Mouse (Mus musculus) lung, postnatal 0 days (tissue): Measurements from ENCODE around the gene Aff1. TPM values are rescaled to one million over a fixed set of nuclear protein-coding genes. Genes with fewer than 3 reads are reported as not detected.

ENCODE experiments used
- ATAC-seq: fragments of 200-750 bp; cut with Nextera tagmentation; 2 replicates; pipeline ENCODE4 v1.8.0; 2017; ENCODE audit warnings: moderate library complexity
- DNase-seq: peaks from one replicate; pipeline ENCODE4 v3.0.0-alpha.2; 2016; ENCODE audit warnings: low spot score
- H3K27ac ChIP-seq: fragments of 300-500 bp; sonication (generic); 2 replicates; pipeline ENCODE4 v1.5.1; 2014; ENCODE audit warnings: antibody characterized with exemption, mild to moderate bottlenecking, low read length, mixed read lengths
- H3K27me3 ChIP-seq: fragments of 300-500 bp; sonication (generic); replicated peaks from 2 replicates; pipeline ENCODE4 v1.6.1; 2014; ENCODE audit warnings: low read length, mixed read lengths; ENCODE audit not compliant: insufficient read depth
- H3K36me3 ChIP-seq: fragments of 300-500 bp; sonication (generic); 2 replicates; pipeline ENCODE4 v1.6.1; 2014; ENCODE audit warnings: low read length, mixed read lengths; ENCODE audit not compliant: insufficient read depth
- H3K4me1 ChIP-seq: fragments of 300-500 bp; sonication (generic); 2 replicates; pipeline ENCODE4 v1.6.1; 2014; ENCODE audit warnings: antibody characterized with exemption, low read depth, low read length, mixed read lengths; ENCODE audit not compliant: insufficient read depth
- H3K4me2 ChIP-seq: fragments of 300-500 bp; sonication (generic); replicated peaks from 2 replicates; pipeline ENCODE4 v1.6.1; 2014; ENCODE audit warnings: low read depth, mild to moderate bottlenecking, low read length, moderate library complexity, mixed read lengths
- H3K4me3 ChIP-seq: fragments of 300-500 bp; sonication (generic); 2 replicates; pipeline ENCODE4 v1.5.1; 2014; ENCODE audit warnings: low read depth, low read length
- H3K9ac ChIP-seq: fragments of 300-500 bp; sonication (generic); replicated peaks from 2 replicates; pipeline ENCODE4 v1.6.1; 2014; ENCODE audit warnings: low read depth, mild to moderate bottlenecking
- H3K9me3 ChIP-seq: fragments of 300-500 bp; sonication (generic); 2 replicates; pipeline ENCODE4 v1.6.1; 2016; ENCODE audit warnings: low read length, mixed read lengths
- CTCF ChIP-seq: IDR thresholded peaks from 2 replicates; pipeline ENCODE4 v1.5.1; 2016; ENCODE audit warnings: antibody characterized with exemption, mild to moderate bottlenecking
- EP300 ChIP-seq: IDR thresholded peaks from 2 replicates; pipeline ENCODE4 v1.6.1; 2016; ENCODE audit warnings: antibody characterized with exemption, mild to moderate bottlenecking, control low read depth
- WGBS: fragments of 180-500 bp; shearing (Covaris S2); extraction: QIAGEN DNeasy Blood & Tissue Kit; methylation state at CpG from one replicate; pipeline ENCODE4 v1.1.7; 2014; 5-methylcytosine and 5-hydroxymethylcytosine counted together
- polyA plus RNA-seq: library from polyadenylated mRNA; unstranded; fragments of >200 nt; fragmentation: Nextera tagmentation; extraction: Ambion mirVana; gene quantifications from 2 replicates; pipeline ENCODE4 v1.2.1, GENCODE M21; 2015

The Aff1 gene
- polyA plus RNA-seq, 1 experiment from 2014 or later: 9.4 TPM

- Histone ChIP-seq H3K9ac (no peak overlapping the region), H3K27ac (no peak overlapping the region), H3K4me1 (peaks cover 6% of the 10 kb centered on the region; the same call in 1 of the 2 replicates), H3K9me3 (no peaks in the 10 kb centered on the region), H3K36me3 (no peaks in the 10 kb centered on the region), H3K27me3 (no peaks in the 10 kb centered on the region), H3K4me2 (no peak overlapping the region), H3K4me3 (no peak overlapping the region)
- TF ChIP-seq EP300: no peak
- peak; percentile 67 for TF ChIP-seq CTCF
- DNase-seq: peak; percentile 55
- ATAC-seq: no peak
- WGBS: 52% methylated on average over 5 of the region's 5 CpGs
Measured at GRCm38 (mm10) chr5:103658921-103659320, 33.3 kb upstream of the Aff1 start.

GRCm38 (mm10) chr5:103659571-103659970 is 32.6 kb upstream of the Aff1 start:
- Histone ChIP-seq H3K27ac (no peak overlapping the region), H3K27me3 (no peaks in the 10 kb centered on the region), H3K4me3 (no peak overlapping the region), H3K9ac (no peak overlapping the region), H3K36me3 (no peaks in the 10 kb centered on the region), H3K4me1 (peaks cover 6% of the 10 kb centered on the region; the same call in 1 of the 2 replicates), H3K9me3 (no peaks in the 10 kb centered on the region), H3K4me2 (no peak overlapping the region)
- TF ChIP-seq CTCF: peak; percentile 87
- no peak for TF ChIP-seq EP300
- ATAC-seq: no peak
- peak; percentile 88 for DNase-seq
- WGBS: 23% methylated on average over 3 of the region's 3 CpGs

DNA sequence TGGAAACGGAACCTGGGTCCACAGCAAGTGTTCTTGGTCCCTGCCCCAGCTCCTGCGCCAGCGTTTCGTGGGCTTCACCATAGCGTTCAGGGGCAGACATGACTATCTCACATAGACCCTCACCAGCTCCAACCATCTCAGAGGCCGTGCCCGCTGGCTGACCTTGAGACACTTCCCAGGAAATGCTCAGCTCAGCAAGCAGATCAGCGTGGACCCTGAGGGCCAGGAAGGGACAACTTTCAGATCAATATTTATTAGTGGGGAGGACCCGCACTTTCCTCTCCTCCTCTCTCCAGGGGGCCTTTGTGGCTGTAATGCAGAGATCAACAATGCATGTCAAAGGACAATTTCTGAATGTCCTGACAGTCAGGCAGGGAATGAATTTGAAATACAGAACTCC is 27.2 kb upstream of the Aff1 start:
- Histone ChIP-seq H3K36me3 (no peaks in the 10 kb centered on the region), H3K9ac (no peak overlapping the region), H3K4me1 (no peaks in the 10 kb centered on the region), H3K4me2 (no peak overlapping the region), H3K27ac (no peak overlapping the region), H3K27me3 (no peaks in the 10 kb centered on the region), H3K9me3 (no peaks in the 10 kb centered on the region), H3K4me3 (no peak overlapping the region)
- DNase-seq (no peak), ATAC-seq (no peak)
- 69% methylated on average over 9 of the region's 9 CpGs for WGBS
- TF ChIP-seq CTCF (no peak), EP300 (no peak)

- H3K36me3 ChIP-seq: no peaks in the 10 kb centered on the region
- TF ChIP-seq EP300: no peak
- TF ChIP-seq CTCF: no peak
- H3K9ac ChIP-seq: no peak overlapping the region
- no peaks in the 10 kb centered on the region for H3K27me3 ChIP-seq
- DNase-seq (no peak), ATAC-seq (no peak)
- no peaks in the 10 kb centered on the region for H3K4me1 ChIP-seq
- H3K27ac ChIP-seq: no peak overlapping the region
- no peaks in the 10 kb centered on the region for H3K9me3 ChIP-seq
- no peak overlapping the region for H3K4me2 ChIP-seq
- no peak overlapping the region for H3K4me3 ChIP-seq
- 66% methylated on average over 2 of the region's 2 CpGs for WGBS
Measured at GRCm38 (mm10) chr5:103665876-103666275, 26.3 kb upstream of the Aff1 start.

DNA sequence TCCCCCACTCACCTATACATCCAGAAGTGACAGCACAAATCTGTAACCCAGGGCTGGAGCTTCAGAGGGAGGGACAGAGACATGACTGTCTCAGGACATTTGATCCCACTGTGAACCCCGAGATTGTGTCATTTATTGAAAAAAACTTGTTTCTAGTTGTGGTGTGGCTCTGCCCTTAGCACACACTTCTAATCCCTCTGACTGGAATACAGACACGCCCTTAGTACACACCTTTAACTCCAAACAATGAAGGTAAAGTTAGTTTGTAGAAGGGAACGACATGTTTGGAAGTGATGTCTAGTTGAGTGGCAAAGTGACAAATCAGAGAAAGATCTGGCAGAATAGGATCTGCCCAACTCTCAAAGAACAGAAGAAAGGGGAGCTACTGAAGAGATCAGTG is 20.3 kb upstream of the Aff1 start:
- no peaks in the 10 kb centered on the region for H3K27me3 ChIP-seq
- DNase-seq (no peak), ATAC-seq (no peak)
- no peak overlapping the region for H3K9ac ChIP-seq
- 43% methylated on average over 3 of the region's 3 CpGs for WGBS
- no peak for TF ChIP-seq CTCF
- H3K4me1 ChIP-seq: no peaks in the 10 kb centered on the region
- H3K4me3 ChIP-seq: no peak overlapping the region
- no peak overlapping the region for H3K4me2 ChIP-seq
- no peaks in the 10 kb centered on the region for H3K36me3 ChIP-seq
- H3K9me3 ChIP-seq: no peaks in the 10 kb centered on the region
- no peak overlapping the region for H3K27ac ChIP-seq

GRCm38 (mm10) chr5:103673611-103674010 is 18.6 kb upstream of the Aff1 start:
- no peak for TF ChIP-seq CTCF
- TF ChIP-seq EP300: no peak
- Histone ChIP-seq H3K9ac (no peak overlapping the region), H3K4me2 (no peak overlapping the region), H3K4me3 (no peak overlapping the region), H3K9me3 (no peaks in the 10 kb centered on the region), H3K27me3 (no peaks in the 10 kb centered on the region), H3K36me3 (no peaks in the 10 kb centered on the region), H3K4me1 (no peaks in the 10 kb centered on the region), H3K27ac (no peak overlapping the region)
- ATAC-seq: no peak
- no peak for DNase-seq
- 71% methylated on average over 4 of the region's 4 CpGs for WGBS

DNA sequence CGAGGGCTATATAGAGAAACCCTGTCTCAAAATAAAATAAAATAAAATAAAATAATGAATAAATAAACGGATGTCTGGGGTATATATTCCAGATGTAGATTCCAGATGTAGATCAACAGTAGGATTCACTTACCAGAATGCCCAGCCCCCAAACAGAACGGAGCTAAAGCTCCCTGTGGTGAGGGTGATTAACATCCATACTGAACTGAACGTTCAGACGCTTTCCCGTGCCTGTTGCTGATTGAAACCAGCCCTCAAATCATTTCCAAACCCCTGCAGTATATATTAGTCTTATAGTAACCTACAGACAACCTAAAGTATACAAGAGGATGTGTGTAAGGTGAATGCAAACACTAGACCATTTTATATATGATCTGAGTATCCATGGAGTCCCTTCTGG is 17.7 kb upstream of the Aff1 start:
- Histone ChIP-seq H3K27me3 (no peaks in the 10 kb centered on the region), H3K9ac (no peak overlapping the region), H3K4me1 (no peaks in the 10 kb centered on the region), H3K9me3 (no peaks in the 10 kb centered on the region), H3K27ac (no peak overlapping the region), H3K4me3 (no peak overlapping the region), H3K36me3 (no peaks in the 10 kb centered on the region), H3K4me2 (no peak overlapping the region)
- no peak for DNase-seq
- TF ChIP-seq EP300 (no peak), CTCF (no peak)
- no peak for ATAC-seq
- 61% methylated on average over 6 of the region's 6 CpGs for WGBS
